Mouse (Mus musculus): Measurements from ENCODE around the gene Mrgprd. TPM values are rescaled to one million over a fixed set of nuclear protein-coding genes. Genes with fewer than 3 reads are reported as not detected.

Mrgprd gene
- polyA plus RNA-seq, 2 experiments: not detected

- ATAC-seq (ENCODE audit: low FRiP score, low read depth): no peak
- no peak overlapping the region for H3K4me2 ChIP-seq (replicated peaks; ENCODE audit: low read depth, low read length, severe bottlenecking)
- WGBS: 78% methylated on average over 4 of the region's 4 CpGs
- no peak for DNase-seq (ENCODE audit: low spot score)
- H3K4me3 ChIP-seq (replicated peaks; ENCODE audit: low read length): no peak overlapping the region
- H3K27ac ChIP-seq (replicated peaks; ENCODE audit: low read depth, low read length): no peak overlapping the region
- H3K9me3 ChIP-seq (ENCODE audit: control insufficient read depth, low read length): no peaks in the 10 kb centered on the region
- H3K27me3 ChIP-seq (ENCODE audit: control insufficient read depth, insufficient read depth, low read length): no peaks in the 10 kb centered on the region
- no peak overlapping the region for H3K9ac ChIP-seq (ENCODE audit: low read depth, low read length, severe bottlenecking)
- peaks cover 17% of the 10 kb centered on the region for H3K4me1 ChIP-seq (ENCODE audit: control insufficient read depth, insufficient read depth, low read length)
- peaks cover 26% of the 10 kb centered on the region for H3K36me3 ChIP-seq (ENCODE audit: control insufficient read depth, insufficient read depth, low read length)
- no peak for TF ChIP-seq POLR2A (IDR thresholded peaks at IDR 0.05; ENCODE audit: borderline replicate concordance, extremely low read depth, insufficient read depth, insufficient read length)
Observed at GRCm38 (mm10) chr7:145281396-145281795, 33.2 kb upstream of the Mrgprd start.

GRCm38 (mm10) chr7:145283041-145283440 is 31.6 kb upstream of the Mrgprd start:
- TF ChIP-seq POLR2A (IDR thresholded peaks at IDR 0.05; ENCODE audit: borderline replicate concordance, extremely low read depth, insufficient read depth, insufficient read length): no peak
- DNase-seq (ENCODE audit: low spot score): no peak
- Histone ChIP-seq H3K27me3 (ENCODE audit: control insufficient read depth, insufficient read depth, low read length) (no peaks in the 10 kb centered on the region), H3K4me3 (replicated peaks; ENCODE audit: low read length) (peak overlapping the region; percentile 56), H3K9ac (ENCODE audit: low read depth, low read length, severe bottlenecking) (peak overlapping the region; percentile 65), H3K4me1 (ENCODE audit: control insufficient read depth, insufficient read depth, low read length) (peaks cover 17% of the 10 kb centered on the region), H3K27ac (replicated peaks; ENCODE audit: low read depth, low read length) (no peak overlapping the region), H3K4me2 (replicated peaks; ENCODE audit: low read depth, low read length, severe bottlenecking) (peak overlapping the region; percentile 69), H3K36me3 (ENCODE audit: control insufficient read depth, insufficient read depth, low read length) (peaks cover 11% of the 10 kb centered on the region), H3K9me3 (ENCODE audit: control insufficient read depth, low read length) (no peaks in the 10 kb centered on the region)
- no peak for ATAC-seq (ENCODE audit: low FRiP score, low read depth)
- 44% methylated on average over 4 of the region's 4 CpGs for WGBS

- peak within 1 kb of the TSS; percentile 65 for H3K9ac ChIP-seq (ENCODE audit: low read depth, low read length, severe bottlenecking)
- peaks cover 6% of the 10 kb centered on the region for H3K36me3 ChIP-seq (ENCODE audit: control insufficient read depth, insufficient read depth, low read length)
- H3K4me2 ChIP-seq (replicated peaks; ENCODE audit: low read depth, low read length, severe bottlenecking): peak within 1 kb of the TSS; percentile 69
- H3K4me3 ChIP-seq (replicated peaks; ENCODE audit: low read length): peak within 1 kb of the TSS; percentile 56
- ATAC-seq (ENCODE audit: low FRiP score, low read depth) (peak; percentile 98), DNase-seq (ENCODE audit: low spot score) (peak; percentile 98)
- H3K27ac ChIP-seq (replicated peaks; ENCODE audit: low read depth, low read length): no peak within 1 kb of the TSS
- WGBS: 2% methylated on average over 18 of the region's 18 CpGs
- peaks cover 17% of the 10 kb centered on the region for H3K4me1 ChIP-seq (ENCODE audit: control insufficient read depth, insufficient read depth, low read length)
- H3K9me3 ChIP-seq (ENCODE audit: control insufficient read depth, low read length): no peaks in the 10 kb centered on the region
- peak; percentile 78; the same call in 1 of the 2 replicates for TF ChIP-seq POLR2A (IDR thresholded peaks at IDR 0.05; ENCODE audit: borderline replicate concordance, extremely low read depth, insufficient read depth, insufficient read length)
- no peaks in the 10 kb centered on the region for H3K27me3 ChIP-seq (ENCODE audit: control insufficient read depth, insufficient read depth, low read length)
Observed at GRCm38 (mm10) chr7:145283487-145284187, 31.0 kb upstream of the Mrgprd start, which contains the start of gene Tpcn2. TSS of gene Tpcn2 (minus strand) at chr7:145284011.

- no peak for TF ChIP-seq POLR2A (IDR thresholded peaks at IDR 0.05; ENCODE audit: borderline replicate concordance, extremely low read depth, insufficient read depth, insufficient read length)
- H3K4me2 ChIP-seq (replicated peaks; ENCODE audit: low read depth, low read length, severe bottlenecking): peak overlapping the region; percentile 69; the same call in 1 of the 2 replicates
Observed at GRCm38 (mm10) chr7:145284293-145284692, 30.3 kb upstream of the Mrgprd start.

GRCm38 (mm10) chr7:145285476-145285875 is 29.2 kb upstream of the Mrgprd start:
- H3K4me3 ChIP-seq (replicated peaks; ENCODE audit: low read length): no peak overlapping the region
- H3K27me3 ChIP-seq (ENCODE audit: control insufficient read depth, insufficient read depth, low read length): no peaks in the 10 kb centered on the region
- no peak overlapping the region for H3K9ac ChIP-seq (ENCODE audit: low read depth, low read length, severe bottlenecking)
- no peaks in the 10 kb centered on the region for H3K36me3 ChIP-seq (ENCODE audit: control insufficient read depth, insufficient read depth, low read length)
- ATAC-seq (ENCODE audit: low FRiP score, low read depth) (no peak), DNase-seq (ENCODE audit: low spot score) (no peak)
- no peak overlapping the region for H3K4me2 ChIP-seq (replicated peaks; ENCODE audit: low read depth, low read length, severe bottlenecking)
- 80% methylated on average over 4 of the region's 4 CpGs for WGBS
- no peaks in the 10 kb centered on the region for H3K9me3 ChIP-seq (ENCODE audit: control insufficient read depth, low read length)
- no peak for TF ChIP-seq POLR2A (IDR thresholded peaks at IDR 0.05; ENCODE audit: borderline replicate concordance, extremely low read depth, insufficient read depth, insufficient read length)
- H3K4me1 ChIP-seq (ENCODE audit: control insufficient read depth, insufficient read depth, low read length): peaks cover 23% of the 10 kb centered on the region
- no peak overlapping the region for H3K27ac ChIP-seq (replicated peaks; ENCODE audit: low read depth, low read length)

More at GRCm38 (mm10) chr7:145284293-145284692, 30.3 kb upstream of the Mrgprd start:
- DNase-seq (ENCODE audit: low spot score): no peak
- no peak for ATAC-seq (ENCODE audit: low FRiP score, low read depth)
- H3K4me1 ChIP-seq (ENCODE audit: control insufficient read depth, insufficient read depth, low read length): peaks cover 18% of the 10 kb centered on the region
- no peak overlapping the region; the same call in 1 of the 2 replicates for H3K9ac ChIP-seq (ENCODE audit: low read depth, low read length, severe bottlenecking)
- H3K4me3 ChIP-seq (replicated peaks; ENCODE audit: low read length): peak overlapping the region; percentile 56
- H3K36me3 ChIP-seq (ENCODE audit: control insufficient read depth, insufficient read depth, low read length): no peaks in the 10 kb centered on the region
- no peaks in the 10 kb centered on the region for H3K9me3 ChIP-seq (ENCODE audit: control insufficient read depth, low read length)
- 59% methylated on average over 3 of the region's 3 CpGs for WGBS
- H3K27ac ChIP-seq (replicated peaks; ENCODE audit: low read depth, low read length): no peak overlapping the region
- H3K27me3 ChIP-seq (ENCODE audit: control insufficient read depth, insufficient read depth, low read length): no peaks in the 10 kb centered on the region

Measured in limb, embryonic 14.5 days (tissue).